Mouse (Mus musculus) MEL (cell line): ENCODE data around the gene Sh3tc1. TPM values are rescaled to one million over a fixed set of nuclear protein-coding genes. Genes with fewer than 3 reads are reported as not detected.

Experiments
- DNase-seq: peaks from one replicate; pipeline ENCODE4 v3.0.0; 2011; ENCODE audit warnings: low read depth, low spot score
- H3K27ac ChIP-seq: 2 replicates; pipeline ENCODE4 v1.5.1; 2012; ENCODE audit warnings: low read depth, mild to moderate bottlenecking, control low read depth, low read length, moderate library complexity; ENCODE audit not compliant: control insufficient read depth
- H3K27me3 ChIP-seq, 2 experiments: fragments of 150-350 bp in 1 of 2; sonication (generic) in 1 of 2; 2 replicates each; pipeline ENCODE4 v1.6.1; 2012; ENCODE audit warnings: low read length in 2 of 2, mild to moderate bottlenecking in 2 of 2, improper control_type of control experiment in 1 of 2, moderate library complexity in 1 of 2; ENCODE audit not compliant: insufficient read depth in 2 of 2, control insufficient read depth in 1 of 2
- H3K36me3 ChIP-seq, 2 experiments: 2 replicates each; pipeline ENCODE4 v1.6.1; 2012 to 2014; ENCODE audit warnings: low read length in 2 of 2, improper control_type of control experiment in 1 of 2, inconsistent platforms in 1 of 2, mild to moderate bottlenecking in 1 of 2; ENCODE audit not compliant: insufficient read depth in 2 of 2, control insufficient read depth in 1 of 2
- H3K4me1 ChIP-seq, 2 experiments: fragments of 150-350 bp in 1 of 2; sonication (generic) in 1 of 2; 2 replicates each; pipeline ENCODE4 v1.6.1; 2012; ENCODE audit warnings: low read length in 2 of 2, improper control_type of control experiment in 1 of 2, mild to moderate bottlenecking in 1 of 2; ENCODE audit not compliant: insufficient read depth in 2 of 2, control insufficient read depth in 1 of 2
- H3K4me3 ChIP-seq, 2 experiments: fragments of 150-350 bp in 1 of 2; sonication (generic) in 1 of 2; 2 replicates each; pipeline ENCODE4 v1.5.1; 2012; ENCODE audit warnings: low read depth in 2 of 2, low read length in 2 of 2, mild to moderate bottlenecking in 2 of 2, moderate library complexity in 2 of 2, control low read depth in 1 of 2, improper control_type of control experiment in 1 of 2; ENCODE audit not compliant: control insufficient read depth in 1 of 2, insufficient read depth in 1 of 2
- H3K79me2 ChIP-seq: 2 replicates; pipeline ENCODE4 v1.6.1; 2012; ENCODE audit warnings: mild to moderate bottlenecking, low read length, moderate library complexity; ENCODE audit not compliant: control insufficient read depth, poor library complexity, insufficient read depth
- H3K9ac ChIP-seq: 2 replicates; pipeline ENCODE4 v1.6.1; 2012; ENCODE audit warnings: low read depth, mild to moderate bottlenecking, control low read depth, low read length, moderate library complexity; ENCODE audit not compliant: control insufficient read depth, poor library complexity, severe bottlenecking
- H3K9me3 ChIP-seq: fragments of 150-350 bp; sonication (generic); replicated peaks from 2 replicates; pipeline ENCODE4 v1.6.1; 2012; ENCODE audit warnings: mild to moderate bottlenecking, low read length, improper control_type of control experiment, moderate library complexity; ENCODE audit not compliant: insufficient read depth
- CHD1 ChIP-seq: IDR thresholded peaks from 2 replicates; pipeline ENCODE4 v1.6.1; 2012; ENCODE audit warnings: low read depth, mild to moderate bottlenecking, inconsistent platforms, low read length, improper control_type of control experiment
- CTCF ChIP-seq, 3 experiments: IDR thresholded peaks in 2 of 3; conservative IDR thresholded peaks in 1 of 3; 2 replicates each; pipeline ENCODE4 v1.5.1; 2011 to 2012; ENCODE audit warnings: low read length in 3 of 3, low read depth in 2 of 3, mild to moderate bottlenecking in 2 of 3, improper control_type of control experiment in 1 of 3, inconsistent platforms in 1 of 3, mixed read lengths in 1 of 3, moderate library complexity in 1 of 3; ENCODE audit not compliant: control insufficient read depth in 1 of 3, insufficient read depth in 1 of 3, poor library complexity in 1 of 3, severe bottlenecking in 1 of 3
- EP300 ChIP-seq, 2 experiments: IDR thresholded peaks; 2 replicates each; pipeline ENCODE4 v1.6.1; 2011; ENCODE audit warnings: improper control_type of control experiment in 2 of 2, low read length in 2 of 2, low read depth in 1 of 2, mild to moderate bottlenecking in 1 of 2
- GABPA ChIP-seq: IDR thresholded peaks from 2 replicates; pipeline ENCODE4 v1.6.1; 2012; ENCODE audit warnings: low read depth, mild to moderate bottlenecking, inconsistent platforms, low read length, improper control_type of control experiment, moderate library complexity
- GATA1 ChIP-seq: IDR thresholded peaks from 2 replicates; pipeline ENCODE4 v1.6.1; 2011; ENCODE audit warnings: low read depth, low read length, improper control_type of control experiment
- JUND ChIP-seq: IDR thresholded peaks from 2 replicates; pipeline ENCODE4 v1.6.1; 2011; ENCODE audit warnings: low read depth, mild to moderate bottlenecking, improper control_type of control experiment, low read length
- MAFK ChIP-seq: IDR thresholded peaks from 2 replicates; pipeline ENCODE4 v1.6.1; 2011; ENCODE audit warnings: low read depth, mild to moderate bottlenecking, low read length, improper control_type of control experiment, borderline replicate concordance
- MAX ChIP-seq: IDR thresholded peaks from 2 replicates; pipeline ENCODE4 v1.6.1; 2011; ENCODE audit warnings: low read length, improper control_type of control experiment
- MXI1 ChIP-seq: IDR thresholded peaks from 2 replicates; pipeline ENCODE4 v1.6.1; 2011; ENCODE audit warnings: mild to moderate bottlenecking, low read depth, low read length, improper control_type of control experiment
- MYC ChIP-seq: IDR thresholded peaks from 2 replicates; pipeline ENCODE4 v1.6.1; 2011; ENCODE audit warnings: low read depth, mild to moderate bottlenecking, low read length, improper control_type of control experiment, moderate library complexity
- NELFE ChIP-seq: IDR thresholded peaks from 2 replicates; pipeline ENCODE4 v1.6.1; 2011; ENCODE audit warnings: low read depth, low read length, improper control_type of control experiment
- POLR2A ChIP-seq, 2 experiments: IDR thresholded peaks; 2 replicates each; pipeline ENCODE4 v1.6.1; 2011 to 2012; ENCODE audit warnings: low read length in 2 of 2, mild to moderate bottlenecking in 2 of 2, control low read depth in 1 of 2, improper control_type of control experiment in 1 of 2, low read depth in 1 of 2, moderate library complexity in 1 of 2; ENCODE audit not compliant: control insufficient read depth in 1 of 2, insufficient read depth in 1 of 2, poor library complexity in 1 of 2
- POLR2AphosphoS2 ChIP-seq: IDR thresholded peaks from 2 replicates; pipeline ENCODE4 v1.6.1; 2011; ENCODE audit warnings: low read length, improper control_type of control experiment
- RCOR1 ChIP-seq: IDR thresholded peaks from 2 replicates; pipeline ENCODE4 v1.6.1; 2012; ENCODE audit warnings: low read depth, mild to moderate bottlenecking, inconsistent platforms, low read length, improper control_type of control experiment
- SMC3 ChIP-seq: IDR thresholded peaks from 2 replicates; pipeline ENCODE4 v1.6.1; 2011; ENCODE audit warnings: low read depth, low read length, improper control_type of control experiment
- UBTF ChIP-seq: IDR thresholded peaks from 2 replicates; pipeline ENCODE4 v1.6.1; 2012; ENCODE audit warnings: low read depth, mild to moderate bottlenecking, inconsistent platforms, low read length, improper control_type of control experiment, moderate library complexity, borderline replicate concordance; ENCODE audit not compliant: insufficient read depth
- USF2 ChIP-seq, 2 experiments: IDR thresholded peaks; 2 replicates each; pipeline ENCODE4 v1.6.1; 2011 to 2012; ENCODE audit warnings: improper control_type of control experiment in 2 of 2, low read length in 2 of 2, borderline replicate concordance in 1 of 2, inconsistent platforms in 1 of 2, low read depth in 1 of 2, mild to moderate bottlenecking in 1 of 2; ENCODE audit not compliant: insufficient read depth in 1 of 2
- polyA plus RNA-seq, 2 experiments: library from polyadenylated mRNA; stranded (reverse) in 1 of 2; unstranded in 1 of 2; fragments of >175 nt in 1 of 2; fragments of >200 nt in 1 of 2; gene quantifications; 2 replicates each; pipeline versions ENCODE4 v1.2.1 to v1.2.4; 2012; ENCODE audit warnings: low replicate concordance in 2 of 2, low read depth in 1 of 2; ENCODE audit not compliant: insufficient read length in 2 of 2, insufficient read depth in 1 of 2, missing spikeins in 1 of 2
- total RNA-seq: library from RNA; depleted of rRNA; stranded (reverse); fragments of 300-350 nt; gene quantifications from 2 replicates; pipeline ENCODE4 v1.2.3, GENCODE M21; 2012

The Sh3tc1 gene
- total and polyA plus RNA-seq, 3 experiments = not detected

- no peak for TF ChIP-seq JUND
- no peak for TF ChIP-seq GATA1
- TF ChIP-seq, all 39 proteins: peak for 0
- no peak for DNase-seq
- no peaks in the 10 kb centered on the region for H3K9me3 ChIP-seq
Observed at GRCm38 (mm10) chr5:35689374-35689773, 50.4 kb downstream of the Sh3tc1 start.

GRCm38 (mm10) chr5:35688851-35689250, 50.9 kb downstream of the Sh3tc1 start:
- Histone ChIP-seq H3K79me2 (no peaks in the 10 kb centered on the region), H3K4me3 (no peak overlapping the region), H3K27ac (no peak overlapping the region), H3K36me3 (no peaks in the 10 kb centered on the region), H3K27me3 (no peaks in the 10 kb centered on the region), H3K9me3 (no peaks in the 10 kb centered on the region), H3K9ac (no peak overlapping the region), H3K4me1 (no peaks in the 10 kb centered on the region)
- TF ChIP-seq CHD1 (no peak), USF2 (IDR thresholded peaks at IDR 0.05; ENCODE audit: borderline replicate concordance in 1 of 2, insufficient read depth in 1 of 2, low read depth in 1 of 2, low read length in 2 of 2) (no peak), CTCF (IDR thresholded peaks at IDR 0.05 in 2 of 3, conservative IDR thresholded peaks at IDR 0.05 in 1 of 3; ENCODE audit: control insufficient read depth in 1 of 3, insufficient read depth in 1 of 3, low read depth in 2 of 3, low read length in 3 of 3, poor library complexity in 1 of 3, severe bottlenecking in 1 of 3) (no peak), MXI1 (no peak), EP300 (IDR thresholded peaks at IDR 0.05; ENCODE audit: low read depth in 1 of 2, low read length in 2 of 2) (no peak), MYC (no peak), MAX (no peak), SMC3 (no peak), POLR2AphosphoS2 (no peak), GABPA (no peak), POLR2A (IDR thresholded peaks at IDR 0.05; ENCODE audit: control insufficient read depth in 1 of 2, insufficient read depth in 1 of 2, low read depth in 1 of 2, low read length in 2 of 2, poor library complexity in 1 of 2) (no peak), UBTF (no peak), MAFK (no peak), NELFE (no peak), RCOR1 (no peak), GATA1 (no peak)
- no peak for DNase-seq

More at GRCm38 (mm10) chr5:35689374-35689773, 50.4 kb downstream of the Sh3tc1 start:
- Histone ChIP-seq H3K27ac (no peak overlapping the region), H3K4me3 (no peak overlapping the region), H3K27me3 (no peaks in the 10 kb centered on the region), H3K9ac (no peak overlapping the region), H3K79me2 (no peaks in the 10 kb centered on the region), H3K4me1 (no peaks in the 10 kb centered on the region), H3K36me3 (no peaks in the 10 kb centered on the region)
